Mouse (Mus musculus) layer of hippocampus, adult 9-10 months (tissue): Measurements from ENCODE around the gene Sh3yl1.

Source experiments
- DNase-seq: peaks from one replicate; pipeline ENCODE4 v3.0.0; 2022; ENCODE audit warnings: low spot score

Sh3yl1 gene

DNA sequence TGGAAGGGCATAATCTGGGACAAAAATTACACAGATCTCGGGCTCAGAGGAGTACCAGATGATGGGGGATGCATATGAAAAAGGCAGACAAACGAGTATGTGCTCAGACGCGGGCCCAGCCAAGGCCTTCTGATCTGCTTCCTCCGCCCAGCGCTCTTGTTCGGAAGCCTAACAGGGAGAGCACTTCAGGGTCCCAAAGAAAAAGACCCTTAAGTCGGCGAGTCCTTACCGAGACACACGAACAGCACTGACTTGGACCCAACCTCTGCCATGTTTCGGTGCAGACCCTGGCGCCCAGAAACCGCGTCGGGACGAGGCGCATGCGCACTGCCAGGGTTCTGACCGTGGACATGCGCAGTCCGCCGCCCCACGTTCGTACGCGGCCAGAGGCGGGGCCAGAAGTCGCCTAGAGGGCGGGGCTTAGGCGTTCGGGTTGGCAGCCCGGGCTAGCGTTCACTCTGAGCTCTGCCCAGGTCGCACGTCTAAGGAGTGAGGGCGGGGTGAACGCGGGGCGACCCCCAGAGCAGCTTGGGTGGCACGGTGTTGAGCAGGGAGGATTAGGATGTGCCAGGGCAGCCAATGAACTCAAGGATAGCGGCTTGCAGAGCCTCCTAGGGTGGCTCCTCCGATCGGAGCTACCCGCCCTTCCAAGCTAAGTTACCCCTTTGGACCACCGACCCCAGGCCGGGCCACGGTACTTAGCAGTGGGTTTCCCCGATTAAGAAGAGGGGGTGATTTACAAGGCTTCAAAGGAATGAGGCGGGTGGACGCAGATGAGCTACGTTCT, at the start of gene Sh3yl1, which contains the start of gene Acp1:
Gene Sh3yl1 (plus strand): TSS at position 408 of the 787 bp plus-strand sequence.
Gene Acp1 (minus strand): TSS at position 329 of the 787 bp plus-strand sequence.
- DNase-seq = peak; percentile 75

DNA sequence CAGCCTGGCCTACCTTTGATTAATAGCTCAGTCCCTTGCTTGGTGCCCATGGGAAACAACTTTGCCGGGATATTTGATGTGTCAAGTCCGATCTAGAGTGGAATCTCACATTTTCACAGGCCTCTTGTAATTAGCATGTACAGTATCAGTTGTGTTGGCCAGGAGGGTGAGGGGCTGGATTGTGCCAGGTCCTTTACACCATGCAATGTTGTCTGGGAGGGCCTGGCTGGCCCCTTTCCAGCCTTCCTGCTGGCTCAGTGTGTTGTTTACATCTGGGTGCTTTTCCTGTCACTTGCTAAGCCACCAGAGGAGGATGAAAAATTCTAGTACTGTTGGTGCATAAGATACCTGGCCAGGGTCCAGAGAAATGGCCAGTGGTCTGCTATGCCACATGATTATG, 47.1 kb upstream of the Sh3yl1 start:
- no peak for DNase-seq

DNA sequence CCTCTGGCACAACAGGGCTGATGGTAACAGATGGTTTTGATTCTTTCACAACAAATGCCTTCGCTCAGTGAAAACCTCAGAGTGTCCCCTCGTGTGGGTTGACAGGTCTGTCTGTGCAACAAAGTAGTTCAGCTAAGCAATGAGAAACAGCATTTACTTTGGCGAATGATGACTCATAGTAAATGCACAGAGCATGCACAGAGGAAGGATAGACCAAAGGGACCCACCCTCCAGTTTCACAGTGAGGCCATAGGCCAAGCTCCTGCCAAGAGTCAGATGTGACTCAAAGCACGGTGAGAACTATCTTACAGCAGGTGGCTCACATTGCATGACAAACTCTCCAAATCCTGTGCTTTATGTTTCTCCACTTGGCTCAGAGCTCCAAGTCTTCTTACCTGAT, 45.7 kb upstream of the Sh3yl1 start:
- DNase-seq = no peak

DNA sequence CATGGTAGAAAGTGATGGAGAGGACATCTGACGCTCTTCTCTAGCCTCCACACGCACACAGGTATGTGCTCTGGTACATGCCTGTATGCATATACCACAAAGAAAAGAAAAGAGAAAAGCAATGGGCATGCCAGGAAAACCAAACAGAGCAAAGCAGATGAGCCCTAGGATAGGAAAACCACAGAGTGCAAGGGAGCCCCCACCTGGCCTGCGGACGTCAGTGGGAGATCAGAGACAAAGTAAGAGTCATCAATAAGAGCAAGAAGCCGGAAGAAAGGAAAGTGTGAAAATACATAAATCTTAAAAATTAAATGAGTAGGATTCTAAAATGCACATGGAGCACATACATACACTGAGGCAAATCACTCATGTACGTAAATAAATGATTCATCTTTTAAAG, 32.0 kb upstream of the Sh3yl1 start:
- DNase-seq = no peak

DNA sequence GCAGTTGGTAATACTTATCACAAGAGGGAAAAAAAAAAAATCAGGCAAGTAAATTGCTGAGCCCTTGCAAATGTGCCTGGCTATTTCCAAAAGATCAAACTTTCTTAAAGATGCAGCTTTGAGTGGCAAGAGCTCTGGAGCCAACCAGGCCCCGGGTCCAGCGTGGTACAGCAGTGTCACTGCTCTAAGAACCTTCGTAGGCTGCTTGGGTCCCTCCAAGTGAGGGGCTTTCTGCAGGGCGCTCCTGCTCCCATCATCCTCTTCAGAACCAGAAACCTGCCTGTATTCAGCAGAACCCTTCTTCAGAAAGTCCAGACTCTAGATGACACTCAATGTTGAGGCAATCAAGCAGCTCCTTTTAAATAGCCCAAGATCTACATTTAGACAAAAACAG, 27.9 kb upstream of the Sh3yl1 start:
- no peak for DNase-seq

DNA sequence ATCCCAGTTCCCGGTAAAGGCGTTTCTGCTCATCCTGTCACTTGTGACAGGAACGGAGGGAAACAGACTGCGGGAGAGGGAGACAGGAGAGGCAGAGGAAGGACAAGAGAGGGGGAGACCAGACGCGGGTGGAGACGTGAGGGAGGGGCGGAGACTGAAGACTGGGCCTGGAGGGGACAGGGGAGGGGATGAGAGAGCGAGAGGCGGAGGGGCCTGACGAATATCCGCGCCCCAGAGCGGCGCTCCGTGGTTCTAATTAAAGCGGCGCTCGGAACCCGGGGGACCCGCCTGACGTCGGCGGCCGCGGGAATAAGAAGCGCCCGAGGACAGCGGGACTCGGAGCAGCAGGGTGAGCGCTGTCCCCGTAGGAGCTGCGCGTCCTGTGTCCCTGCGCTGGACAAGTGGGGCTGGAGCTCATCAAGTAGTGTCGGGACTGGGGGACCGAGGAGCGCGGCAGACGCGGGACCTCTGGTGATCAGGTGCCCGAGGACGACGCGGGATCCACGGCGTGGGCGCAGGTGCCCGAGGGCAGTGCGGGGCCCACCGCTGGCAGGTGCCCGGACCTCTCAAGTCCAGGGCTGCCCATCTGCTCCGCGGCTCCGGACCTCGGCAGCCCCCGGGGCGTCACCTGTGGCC, 27.4 kb upstream of the Sh3yl1 start, which contains the start of gene Alkal2:
Gene Alkal2 (plus strand): TSS at position 337 of the 636 bp plus-strand sequence.
- no peak for DNase-seq

DNA sequence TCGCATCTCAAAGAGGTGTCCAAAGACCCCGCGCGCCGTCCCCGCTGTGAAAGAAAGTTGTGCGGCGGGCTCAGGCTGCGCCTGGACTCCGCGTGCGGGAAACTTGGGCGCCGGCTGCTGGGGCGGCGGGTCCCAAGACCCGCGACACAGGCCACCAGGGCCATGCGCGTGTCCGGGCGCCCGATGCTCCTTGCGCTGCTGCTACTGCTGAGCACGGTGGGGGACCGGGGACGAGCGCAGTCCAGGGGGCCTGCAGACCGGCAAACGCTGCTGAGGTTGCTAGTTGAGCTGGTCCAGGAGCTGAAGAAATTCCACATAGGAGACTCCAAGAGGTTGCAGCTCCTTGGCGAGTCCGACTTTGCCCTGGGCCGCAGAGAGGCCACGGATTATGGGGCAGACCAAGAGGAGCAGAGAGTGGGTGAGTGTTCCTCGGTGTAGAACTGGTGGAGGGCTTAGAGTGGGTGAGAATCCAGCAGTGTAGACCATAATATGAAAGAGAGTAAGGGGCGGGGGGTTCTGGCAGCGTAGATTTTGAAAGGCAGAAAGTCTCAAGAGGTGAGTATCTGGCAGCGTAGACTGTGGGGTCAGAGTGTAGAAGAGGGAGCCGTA, 26.7 kb upstream of the Sh3yl1 start:
- no peak for DNase-seq

DNA sequence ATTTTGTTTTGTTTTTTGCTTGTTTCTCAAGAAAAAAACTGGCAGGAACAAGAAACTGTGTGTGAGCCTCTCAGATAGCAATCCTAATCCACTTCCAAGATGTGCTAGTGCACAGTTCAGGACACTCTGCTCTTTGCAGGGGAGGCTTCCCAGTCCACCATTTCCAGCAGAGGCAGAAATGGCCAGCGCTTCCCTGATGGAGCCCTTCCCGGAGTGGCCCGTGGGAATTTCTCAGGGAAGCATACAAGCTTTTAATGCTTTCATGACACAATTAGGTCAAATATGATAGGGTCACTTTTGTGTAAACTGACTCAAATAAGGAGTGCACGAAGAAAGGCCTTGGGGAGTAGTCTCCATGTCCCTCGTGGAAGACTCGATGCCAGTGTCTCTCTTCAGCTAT, 25.6 kb upstream of the Sh3yl1 start:
- DNase-seq = no peak

DNA sequence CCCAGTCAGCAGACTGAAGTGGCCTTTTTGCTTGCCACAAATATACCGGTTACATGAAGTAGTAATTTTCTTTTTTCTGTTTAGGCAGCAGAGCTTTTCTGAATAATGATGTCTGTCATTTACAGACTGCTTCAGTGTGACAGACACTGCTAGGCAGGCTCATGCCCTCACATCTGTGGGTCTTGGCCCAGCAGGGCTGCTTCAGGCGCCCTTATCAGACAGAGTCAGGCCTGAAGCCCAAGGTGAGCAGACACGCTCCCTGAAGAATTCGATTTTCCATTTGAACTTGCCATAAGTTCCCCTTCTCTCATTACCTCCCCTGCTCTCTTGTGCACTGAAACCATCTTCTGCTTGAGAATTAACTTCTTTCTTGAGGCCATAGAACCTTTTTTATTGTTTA, 23.5 kb upstream of the Sh3yl1 start:
- DNase-seq = no peak

DNA sequence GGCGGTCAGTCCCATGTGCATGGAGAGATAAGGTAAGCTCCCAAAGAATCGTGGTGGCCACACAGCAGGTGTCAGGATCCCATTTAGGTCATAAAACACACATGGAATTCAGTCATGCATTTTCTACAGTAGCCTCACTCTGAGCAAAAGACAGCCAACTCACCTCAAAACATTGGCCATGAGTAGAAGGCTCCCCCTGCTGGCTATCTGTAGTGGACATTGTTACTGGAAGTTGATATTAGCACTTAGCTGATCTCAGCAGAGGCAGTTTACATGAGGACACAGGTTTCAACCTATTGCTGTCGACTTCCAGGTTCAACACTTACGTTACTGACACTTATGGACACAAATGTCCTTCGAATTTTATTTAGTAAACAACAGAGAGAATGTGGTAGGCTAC, 21.4 kb upstream of the Sh3yl1 start:
- peak; percentile 62 for DNase-seq

DNA sequence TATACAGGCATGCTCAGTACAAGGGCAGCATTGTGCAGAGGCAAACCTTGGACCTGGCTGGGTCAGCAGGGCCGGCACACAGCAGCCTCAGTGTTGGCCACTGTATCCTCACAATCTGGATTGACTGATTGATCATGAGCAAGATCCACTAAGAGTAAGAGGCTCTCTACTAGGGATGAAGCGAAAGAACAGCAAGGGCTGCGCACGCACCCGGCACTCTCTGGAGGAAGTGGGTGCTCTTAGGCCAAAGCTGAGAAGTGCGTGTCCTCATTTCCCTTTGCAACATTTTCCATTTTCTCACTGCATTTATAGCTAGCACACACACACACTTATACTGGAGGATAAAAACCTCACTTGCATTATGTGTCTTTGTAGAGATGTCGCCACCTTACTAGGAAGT, 20.0 kb upstream of the Sh3yl1 start:
- DNase-seq = no peak

DNA sequence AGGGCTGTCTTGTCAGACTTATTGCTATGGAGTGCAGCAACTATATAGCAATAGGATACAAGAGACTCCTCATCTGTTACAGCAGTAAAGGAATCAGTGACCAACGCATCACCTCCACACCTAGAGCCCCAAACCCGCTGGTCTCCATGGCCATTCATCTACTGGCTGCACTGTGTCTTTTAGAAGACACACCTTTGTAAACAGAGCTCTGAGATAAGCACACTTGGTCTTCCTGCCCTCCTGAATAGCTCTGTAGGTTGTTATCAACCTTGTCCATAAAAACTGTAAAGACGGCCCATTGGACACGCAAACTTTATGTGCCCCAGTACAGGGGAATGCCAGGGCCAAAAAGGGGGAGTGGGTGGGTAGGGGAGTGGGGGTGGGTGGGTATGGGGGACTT, 14.4 kb upstream of the Sh3yl1 start:
- DNase-seq = no peak

DNA sequence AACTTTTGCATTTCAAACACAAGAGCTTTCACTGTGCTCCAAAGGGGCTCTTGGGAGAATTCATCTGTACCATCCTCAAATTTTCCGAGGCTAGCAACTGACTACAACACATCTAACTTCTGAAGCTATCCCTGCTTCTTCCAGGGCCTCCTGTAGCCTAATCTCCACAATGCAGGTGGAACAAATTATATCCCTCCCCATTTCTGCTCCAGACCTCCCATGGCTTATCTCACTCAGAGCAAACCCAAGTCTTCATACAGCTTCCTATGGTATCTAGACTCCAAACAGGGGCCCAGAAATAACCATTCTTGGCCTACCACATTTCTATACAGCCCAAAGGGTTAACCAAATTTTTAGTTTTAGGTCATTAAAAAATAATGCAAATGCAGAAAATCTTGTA, 2.8 kb upstream of the Sh3yl1 start:
- DNase-seq = no peak

DNA sequence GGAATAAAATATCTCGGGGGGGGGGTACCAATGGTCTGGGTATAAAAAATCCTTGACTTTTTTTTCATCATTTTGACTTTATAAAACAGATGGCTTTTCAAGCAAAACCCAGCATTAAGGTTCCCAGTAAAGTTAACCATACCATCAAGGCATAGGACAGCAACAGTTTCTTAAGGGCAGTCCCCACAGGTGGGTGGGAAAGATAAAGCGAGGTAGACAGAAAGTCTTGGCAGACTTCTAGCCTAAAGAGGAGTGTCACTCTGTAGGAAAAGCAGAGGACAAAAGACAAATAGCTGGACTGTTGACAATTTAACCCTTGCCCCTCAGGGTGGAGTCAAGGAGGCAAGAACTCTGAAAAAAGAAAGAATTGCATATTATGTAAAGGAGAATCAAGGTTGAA, 1.6 kb upstream of the Sh3yl1 start:
- DNase-seq = no peak

DNA sequence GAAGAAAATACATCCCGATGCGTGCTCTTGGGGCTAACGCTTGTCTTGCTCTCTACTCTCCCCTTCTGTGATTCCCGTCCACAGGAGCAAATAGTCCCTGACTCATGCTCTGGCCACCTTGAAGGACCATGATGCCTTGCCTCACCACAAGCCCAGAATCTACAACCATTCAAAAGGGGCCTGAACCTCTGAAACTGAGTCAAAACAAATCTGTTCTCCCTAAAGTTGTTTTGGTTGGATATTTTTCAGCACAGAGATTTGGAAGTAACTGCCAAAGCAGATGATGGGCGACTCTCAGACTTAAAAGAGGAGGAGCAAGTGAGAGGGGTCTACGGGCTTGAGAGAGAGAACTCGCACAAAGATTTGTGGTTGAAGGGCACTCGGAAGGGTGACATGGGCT, 608 bp upstream of the Sh3yl1 start:
- no peak for DNase-seq

DNA sequence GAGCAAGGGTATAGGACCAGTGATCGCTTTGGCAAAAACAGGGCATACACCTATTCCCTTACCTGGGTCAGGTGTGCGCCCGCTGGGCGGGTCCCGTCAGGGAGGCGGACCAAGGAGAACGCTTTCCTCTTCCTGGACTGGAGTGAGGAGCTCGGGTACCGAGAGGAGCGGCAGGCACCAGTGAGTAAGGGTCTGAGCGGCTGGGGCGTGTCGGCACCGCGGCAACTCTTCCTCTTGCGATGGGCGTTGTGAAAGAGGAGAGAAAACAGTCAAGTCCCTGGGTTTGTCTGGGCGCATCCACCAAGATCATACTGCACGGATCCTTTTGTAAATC, 547 bp downstream of the Sh3yl1 start:
- DNase-seq = peak; percentile 13

DNA sequence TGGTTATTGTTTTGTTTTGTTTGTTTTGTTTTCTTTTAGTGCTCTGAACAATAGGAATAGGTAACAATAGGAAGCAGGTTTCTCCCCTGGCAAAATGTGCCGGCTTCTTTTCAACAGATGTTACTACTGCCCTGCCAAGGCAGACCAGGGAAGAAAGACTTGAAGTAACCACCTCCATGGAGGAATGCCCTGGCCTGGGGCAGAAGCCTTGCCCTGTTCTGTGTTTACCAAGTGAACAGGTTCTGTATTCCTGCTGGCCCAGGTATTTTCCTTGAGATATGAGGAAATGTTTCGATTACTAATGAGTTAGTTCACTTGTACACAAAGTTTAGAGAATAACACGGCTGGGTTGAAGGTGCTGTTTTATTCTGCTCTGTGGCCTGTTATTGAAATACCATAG, 1.4 kb downstream of the Sh3yl1 start:
- DNase-seq = no peak

DNA sequence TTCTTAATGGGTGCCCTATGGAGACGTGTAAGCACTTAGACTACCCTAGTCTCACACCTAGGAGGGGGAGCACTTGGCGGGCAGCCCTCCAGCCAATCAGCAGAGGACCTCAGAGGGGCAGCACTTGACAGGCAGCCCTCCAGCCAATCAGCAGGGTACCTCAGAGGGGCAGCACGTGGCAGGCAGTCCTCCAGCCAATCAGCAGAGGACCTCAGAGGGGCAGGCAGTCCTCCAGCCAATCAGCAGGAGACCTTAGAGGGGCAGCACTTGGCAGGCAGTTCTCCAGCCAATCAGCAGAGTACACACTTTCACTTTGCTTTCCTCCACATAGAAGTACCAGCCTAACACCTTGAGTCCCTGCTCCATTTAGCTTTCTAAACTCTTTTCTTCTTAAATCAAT, 10.9 kb downstream of the Sh3yl1 start:
- DNase-seq = no peak

DNA sequence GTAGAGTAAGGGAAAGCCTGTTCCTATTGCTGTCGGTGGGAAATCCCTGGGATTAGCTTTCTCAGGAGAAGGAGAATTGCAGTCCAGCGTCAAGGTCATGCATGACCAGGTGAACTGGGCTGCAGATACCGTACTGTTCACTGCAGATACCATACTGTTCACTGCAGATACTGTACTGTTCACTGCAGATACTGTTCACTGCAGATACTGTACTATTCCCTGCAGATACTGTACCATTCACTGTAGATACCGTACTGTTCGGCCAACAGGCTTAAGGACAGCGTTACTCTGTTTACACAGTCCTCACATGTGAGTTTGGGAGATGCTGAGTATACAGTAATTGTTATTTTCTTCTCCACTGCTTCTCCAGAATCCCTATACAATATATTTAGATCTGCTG, 16.7 kb downstream of the Sh3yl1 start:
- no peak for DNase-seq

DNA sequence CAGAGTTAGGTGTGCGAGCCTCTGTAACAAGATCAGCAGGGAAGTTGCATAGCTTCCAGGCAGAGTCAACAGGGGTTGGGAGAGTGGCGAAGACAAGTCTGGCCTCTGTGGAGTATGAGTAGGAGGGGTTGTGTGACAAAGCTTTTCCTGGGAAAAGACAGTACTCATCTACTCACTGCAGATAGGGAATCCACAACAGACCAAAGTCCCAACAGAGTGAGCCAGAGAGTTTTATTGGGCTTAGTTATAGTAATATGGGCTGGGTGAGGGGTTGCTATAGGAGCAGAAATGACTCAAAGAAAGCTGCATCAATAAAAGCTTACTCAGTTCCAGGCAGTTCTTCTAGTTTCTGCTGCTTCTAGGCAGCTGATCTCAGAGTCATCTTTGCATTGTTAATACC, 21.8 kb downstream of the Sh3yl1 start:
- no peak for DNase-seq

DNA sequence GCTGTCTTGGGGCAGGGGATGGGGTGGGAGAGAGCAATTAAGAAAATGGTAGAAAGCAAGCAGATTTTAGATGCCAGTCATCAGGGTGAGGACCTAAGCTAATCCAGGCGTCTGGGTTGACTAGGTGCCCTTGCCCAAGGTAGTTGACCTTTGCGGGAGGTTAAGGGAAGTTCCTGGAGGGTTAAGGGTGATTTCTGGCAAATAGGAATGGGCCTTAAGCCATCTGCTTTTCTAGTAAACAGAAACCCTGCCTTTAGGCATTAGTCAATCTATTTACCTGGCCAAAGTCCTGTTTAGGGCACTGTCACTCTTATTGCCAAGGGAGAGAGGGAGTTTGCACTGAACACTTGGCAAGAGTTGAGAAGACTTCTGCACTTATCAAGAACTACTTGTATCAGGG, 25.4 kb downstream of the Sh3yl1 start:
- no peak for DNase-seq

DNA sequence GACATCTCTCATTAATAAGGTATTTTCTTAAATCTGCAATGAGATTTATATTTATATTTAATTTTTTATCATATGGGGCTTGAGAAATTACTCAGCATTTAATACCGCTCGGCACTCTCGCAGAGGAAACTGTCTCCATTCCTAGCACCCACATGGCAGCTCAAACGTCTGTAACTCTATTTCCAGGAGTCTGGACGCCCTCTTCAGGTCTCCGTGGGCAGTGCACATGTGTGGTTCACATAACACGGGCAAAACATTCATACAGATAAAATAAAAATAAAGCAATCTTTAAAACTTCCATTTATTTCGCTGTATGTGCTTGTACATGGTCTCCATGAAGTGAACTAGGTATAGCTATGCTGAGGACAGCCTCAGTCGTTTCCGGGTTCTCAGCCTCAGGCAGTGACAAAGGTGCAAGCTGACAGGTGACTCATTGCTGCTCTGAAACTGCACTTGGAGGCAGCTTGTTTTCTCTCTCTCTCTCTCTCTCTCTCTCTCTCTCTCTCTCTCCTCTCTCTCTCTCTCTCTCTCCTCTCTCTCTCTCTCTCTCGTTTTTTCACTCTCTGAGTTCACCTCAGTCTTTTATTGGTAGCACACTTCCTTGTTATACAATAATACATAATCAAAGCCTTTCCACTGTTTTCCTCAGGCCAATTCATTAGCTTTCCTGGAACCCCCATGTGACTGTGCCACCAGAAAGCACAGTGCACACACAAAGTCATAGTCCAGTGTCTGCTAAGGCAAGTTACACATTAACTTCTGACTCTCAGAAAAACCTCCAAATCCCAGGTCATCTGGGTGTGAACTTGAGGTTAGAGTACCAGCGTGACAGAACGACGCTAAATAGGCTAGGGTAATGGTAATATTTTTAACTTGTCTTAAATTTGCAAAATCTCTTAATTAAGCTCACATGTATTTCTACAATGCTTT, 31.9 kb downstream of the Sh3yl1 start:
- no peak for DNase-seq
